Mouse (Mus musculus) embryonic facial prominence, embryonic 14.5 days (tissue): Measurements from ENCODE around the gene Aldh3b2. TPM values are rescaled to one million over a fixed set of nuclear protein-coding genes. Genes with fewer than 3 reads are reported as not detected.
"Not testable (repeated sequence)": the region's sequence is repeated elsewhere in the genome, so short reads cannot be mapped to it uniquely, and the experiment has no call there.

Experiments used
- ATAC-seq: fragments of 200-750 bp; cut with Nextera tagmentation; 2 replicates; pipeline ENCODE4 v1.8.0; 2017; ENCODE audit warnings: low read depth, moderate number of reproducible peaks, moderate TSS enrichment
- DNase-seq: peaks from one replicate; pipeline ENCODE4 v3.0.0-alpha.2; 2015; ENCODE audit warnings: low spot score
- H3K27ac ChIP-seq: fragments of 300-500 bp; sonication (generic); replicated peaks from 2 replicates; pipeline ENCODE4 v1.5.1; 2014; ENCODE audit warnings: low read depth, mild to moderate bottlenecking, low read length, moderate library complexity
- H3K27me3 ChIP-seq: fragments of 300-500 bp; sonication (generic); replicated peaks from 2 replicates; pipeline ENCODE4 v1.6.1; 2014; ENCODE audit warnings: low read length; ENCODE audit not compliant: control insufficient read depth, insufficient read depth
- H3K36me3 ChIP-seq: fragments of 300-500 bp; sonication (generic); 2 replicates; pipeline ENCODE4 v1.6.1; 2014; ENCODE audit warnings: low read length, mixed read lengths; ENCODE audit not compliant: control insufficient read depth, insufficient read depth
- H3K4me1 ChIP-seq: fragments of 300-500 bp; sonication (generic); 2 replicates; pipeline ENCODE4 v1.6.1; 2014; ENCODE audit warnings: antibody characterized with exemption, low read length; ENCODE audit not compliant: control insufficient read depth, insufficient read depth
- H3K4me2 ChIP-seq: fragments of 300-500 bp; sonication (generic); 2 replicates; pipeline ENCODE4 v1.6.1; 2014; ENCODE audit warnings: low read depth, mild to moderate bottlenecking, low read length, moderate library complexity, mixed read lengths
- H3K4me3 ChIP-seq: fragments of 300-500 bp; sonication (generic); 2 replicates; pipeline ENCODE4 v1.5.1; 2014; ENCODE audit warnings: low read depth, mild to moderate bottlenecking, low read length
- H3K9ac ChIP-seq: fragments of 300-500 bp; sonication (generic); 2 replicates; pipeline ENCODE4 v1.6.1; 2014; ENCODE audit warnings: low read depth, mild to moderate bottlenecking, low read length, moderate library complexity, mixed read lengths
- H3K9me3 ChIP-seq: fragments of 300-500 bp; sonication (generic); 2 replicates; pipeline ENCODE4 v1.6.1; 2016; ENCODE audit warnings: low read length; ENCODE audit not compliant: control insufficient read depth
- WGBS: fragments of 180-500 bp; shearing (Covaris S2); extraction: QIAGEN DNeasy Blood & Tissue Kit; methylation state at CpG from one replicate; pipeline ENCODE4 v1.1.7; 2014; 5-methylcytosine and 5-hydroxymethylcytosine counted together
- polyA plus RNA-seq: library from polyadenylated mRNA; unstranded; fragments of >200 nt; fragmentation: Nextera tagmentation; extraction: Ambion mirVana; gene quantifications from 2 replicates; pipeline ENCODE4 v1.2.1, GENCODE M21; 2014

The Aldh3b2 gene
- polyA plus RNA-seq, 1 experiment from 2014 or later, result 9.2 TPM

DNA sequence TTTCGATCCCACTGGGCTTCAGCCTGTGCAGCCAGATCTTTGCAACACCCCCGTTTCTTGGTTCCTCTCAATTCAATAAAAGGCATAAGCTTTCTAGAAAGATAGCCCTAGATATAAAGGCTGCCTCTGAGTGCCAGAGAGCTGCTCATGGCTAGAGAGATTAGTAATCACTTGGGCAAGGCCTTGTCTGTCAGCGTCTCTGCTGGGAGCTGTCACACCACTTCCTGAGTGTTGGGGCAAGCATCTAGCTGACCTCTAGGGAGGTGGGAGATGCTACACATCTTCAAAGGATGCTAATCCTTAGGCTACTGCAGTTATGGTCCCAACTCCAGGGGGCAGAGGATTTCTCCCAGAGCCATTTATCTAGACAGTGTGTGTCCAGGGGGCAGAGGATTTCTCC is 4.9 kb upstream of the Aldh3b2 start:
- H3K9ac ChIP-seq, result no peak overlapping the region
- no peaks in the 10 kb centered on the region for H3K4me1 ChIP-seq
- DNase-seq (no peak), ATAC-seq (no peak)
- no peaks in the 10 kb centered on the region for H3K9me3 ChIP-seq
- no peak overlapping the region for H3K4me2 ChIP-seq
- no peaks in the 10 kb centered on the region for H3K36me3 ChIP-seq
- 48% methylated on average over 3 of the region's 3 CpGs for WGBS
- H3K27ac ChIP-seq, result no peak overlapping the region
- H3K27me3 ChIP-seq, result no peaks in the 10 kb centered on the region
- no peak overlapping the region for H3K4me3 ChIP-seq

DNA sequence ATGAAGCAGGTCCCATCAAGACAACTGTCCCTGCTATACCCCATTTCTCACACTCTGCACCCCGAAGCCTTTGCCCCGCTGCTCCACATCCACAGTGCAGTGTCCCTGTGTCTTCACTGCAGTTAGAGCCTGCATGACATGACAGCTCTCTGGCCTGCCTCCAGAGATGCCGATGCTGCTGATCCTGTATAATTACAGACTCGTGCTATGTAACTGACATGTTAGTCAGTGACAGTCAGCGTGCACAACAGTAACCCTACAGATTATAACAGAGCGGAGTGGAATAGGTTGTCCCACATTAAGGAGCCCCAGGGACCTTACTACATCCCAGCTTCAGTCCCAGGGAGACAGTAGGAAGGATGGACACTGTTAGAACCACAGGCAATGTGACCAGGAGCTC is 2.5 kb downstream of the Aldh3b2 start:
- not testable (repeated sequence) for H3K27ac ChIP-seq, H3K4me3 ChIP-seq, ATAC-seq, H3K4me2 ChIP-seq, H3K9me3 ChIP-seq, H3K4me1 ChIP-seq, DNase-seq, H3K9ac ChIP-seq, H3K27me3 ChIP-seq, H3K36me3 ChIP-seq
- 73% methylated on average over 6 of the region's 6 CpGs for WGBS

DNA sequence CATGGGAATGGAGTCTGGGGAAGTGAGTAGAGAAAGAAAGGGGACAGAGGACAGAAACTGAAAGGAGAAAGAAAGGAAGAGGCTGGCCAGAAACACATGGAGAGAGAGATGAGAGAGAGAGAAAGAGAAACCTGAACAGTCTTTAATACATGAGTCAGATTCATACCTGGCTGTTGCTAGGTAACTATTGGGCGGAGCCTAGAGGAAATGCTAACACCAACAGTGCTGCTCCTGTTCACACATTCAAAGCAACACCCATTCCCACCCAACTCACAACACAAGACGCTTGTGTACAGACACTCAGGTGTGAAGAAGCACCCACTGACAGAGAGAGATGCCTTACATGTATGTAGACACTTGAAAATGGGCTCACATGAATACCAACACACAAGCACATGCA is 3.7 kb downstream of the Aldh3b2 start:
- Histone ChIP-seq H3K9me3 (no peaks in the 10 kb centered on the region), H3K4me3 (no peak overlapping the region), H3K36me3 (no peaks in the 10 kb centered on the region), H3K9ac (no peak overlapping the region), H3K27ac (no peak overlapping the region), H3K27me3 (no peaks in the 10 kb centered on the region), H3K4me2 (no peak overlapping the region), H3K4me1 (no peaks in the 10 kb centered on the region; the same call in 1 of the 2 replicates)
- WGBS, result 85% methylated on average over 2 of the region's 2 CpGs
- ATAC-seq (no peak), DNase-seq (no peak)

DNA sequence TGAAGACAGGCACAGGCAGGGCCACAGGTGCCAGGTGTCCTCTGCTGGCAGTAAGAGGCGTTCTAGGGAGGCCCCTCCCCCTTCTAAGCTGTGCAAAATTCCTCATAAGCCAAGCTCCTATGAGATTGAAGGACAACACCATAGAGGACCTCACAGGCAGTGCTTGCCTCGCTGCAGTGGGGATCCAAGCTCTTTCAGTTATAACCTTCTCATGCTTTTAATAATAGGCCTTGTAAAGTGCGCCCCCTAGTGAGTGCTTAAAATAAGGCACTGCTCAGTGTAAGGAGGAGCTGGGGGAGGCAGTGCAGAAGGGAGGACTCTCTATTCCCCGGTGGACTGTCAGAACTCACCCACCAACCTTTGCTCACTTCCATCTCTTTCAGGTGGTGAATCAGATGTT is 8.2 kb downstream of the Aldh3b2 start:
- ATAC-seq (peak; percentile 79), DNase-seq (peak; percentile 91)
- WGBS, result 11% methylated on average over 4 of the region's 4 CpGs
- Histone ChIP-seq H3K4me1 (peaks cover 6% of the 10 kb centered on the region; the same call in 1 of the 2 replicates), H3K9me3 (no peaks in the 10 kb centered on the region), H3K4me2 (no peak overlapping the region), H3K27me3 (no peaks in the 10 kb centered on the region), H3K36me3 (no peaks in the 10 kb centered on the region), H3K9ac (no peak overlapping the region), H3K4me3 (no peak overlapping the region), H3K27ac (no peak overlapping the region)

DNA sequence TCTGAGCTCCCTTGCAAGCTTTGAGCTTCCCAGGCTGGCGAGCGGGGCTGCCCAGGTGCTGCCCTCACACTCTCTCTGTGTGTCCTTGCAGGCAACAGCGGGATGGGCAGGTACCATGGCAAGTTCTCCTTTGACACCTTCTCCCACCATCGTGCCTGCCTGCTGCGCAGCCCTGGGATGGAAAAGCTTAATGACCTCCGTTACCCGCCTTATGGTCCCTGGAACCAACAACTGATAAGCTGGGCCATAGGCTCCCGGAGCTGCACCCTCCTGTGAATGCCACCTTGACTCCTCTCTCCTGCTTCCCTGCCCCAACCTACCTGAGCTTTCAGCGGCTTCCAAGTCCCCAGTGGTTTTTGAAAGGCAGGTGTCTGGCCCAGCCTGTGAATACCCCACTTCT is 8.8 kb downstream of the Aldh3b2 start:
- Histone ChIP-seq H3K4me3 (no peak overlapping the region), H3K36me3 (no peaks in the 10 kb centered on the region), H3K9ac (no peak overlapping the region), H3K4me2 (no peak overlapping the region), H3K4me1 (peaks cover 6% of the 10 kb centered on the region; the same call in 1 of the 2 replicates), H3K27ac (no peak overlapping the region), H3K9me3 (no peaks in the 10 kb centered on the region), H3K27me3 (no peaks in the 10 kb centered on the region)
- DNase-seq (no peak), ATAC-seq (no peak)
- WGBS, result 80% methylated on average over 9 of the region's 9 CpGs

DNA sequence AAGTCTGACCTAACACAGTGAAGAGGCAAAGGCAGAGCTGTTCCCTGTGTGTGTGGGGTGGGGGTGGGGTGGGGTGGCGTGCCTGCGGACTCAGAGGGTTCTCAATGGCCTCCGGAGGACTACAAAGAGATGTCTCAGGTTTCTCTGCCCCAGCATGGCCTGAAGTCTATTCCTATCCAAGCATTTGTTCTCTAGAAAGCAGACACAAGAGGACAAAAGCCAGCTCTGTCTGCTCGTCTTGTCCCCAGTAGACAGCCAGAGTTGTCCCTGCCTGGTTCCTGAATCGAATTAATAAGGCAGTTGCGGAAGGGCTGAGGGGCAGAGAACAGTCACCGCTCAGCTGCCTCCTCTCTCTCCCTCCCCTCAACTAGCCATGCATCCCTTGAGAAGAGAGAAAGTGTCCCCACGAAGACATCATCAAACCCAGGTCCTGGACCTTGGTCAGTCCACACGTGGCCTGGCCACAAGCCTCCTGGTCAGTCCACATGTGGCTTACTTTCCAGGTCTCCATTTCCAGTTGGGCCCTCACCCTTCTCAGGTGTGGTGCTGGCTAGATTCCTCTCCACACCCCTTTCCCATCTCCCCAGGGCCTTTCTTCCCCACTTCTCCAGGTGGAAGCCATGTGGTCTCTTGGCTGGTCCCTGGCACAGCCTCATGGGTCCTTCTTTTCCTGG is 11.5 kb downstream of the Aldh3b2 start:
- no peaks in the 10 kb centered on the region for H3K36me3 ChIP-seq
- no peak overlapping the region for H3K4me2 ChIP-seq
- no peak overlapping the region for H3K4me3 ChIP-seq
- no peak for ATAC-seq
- no peaks in the 10 kb centered on the region for H3K27me3 ChIP-seq
- no peaks in the 10 kb centered on the region for H3K9me3 ChIP-seq
- DNase-seq, result no peak
- peaks cover 15% of the 10 kb centered on the region; the same call in 1 of the 2 replicates for H3K4me1 ChIP-seq
- no peak overlapping the region for H3K9ac ChIP-seq
- WGBS, result 29% methylated on average over 9 of the region's 9 CpGs
- 0 out of 2 replicates have a peak overlapping the region, but pooled peaks have one; percentile 10 for H3K27ac ChIP-seq

DNA sequence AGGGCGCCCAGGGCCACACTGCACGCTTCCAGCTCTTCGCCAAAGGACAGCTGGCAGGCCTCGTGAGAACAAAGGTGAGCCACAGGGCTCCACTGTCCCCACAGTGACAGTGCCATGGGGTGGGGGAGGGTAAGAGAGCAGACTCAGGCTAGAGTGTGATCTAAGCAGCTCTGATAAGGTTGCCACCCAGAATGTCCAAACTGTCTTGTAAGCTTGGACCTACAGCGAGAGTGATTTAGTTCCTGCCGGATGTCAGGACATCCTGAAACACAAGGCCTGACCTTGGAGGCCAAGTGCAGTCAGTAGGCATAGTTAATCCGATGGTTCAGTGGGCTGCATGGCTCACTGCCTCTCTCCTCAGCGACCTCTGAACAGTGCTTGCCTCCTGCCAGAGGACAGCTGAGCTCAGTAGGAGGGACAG is 13.1 kb downstream of the Aldh3b2 start:
- peak; percentile 34 for DNase-seq
- no peak for ATAC-seq

DNA sequence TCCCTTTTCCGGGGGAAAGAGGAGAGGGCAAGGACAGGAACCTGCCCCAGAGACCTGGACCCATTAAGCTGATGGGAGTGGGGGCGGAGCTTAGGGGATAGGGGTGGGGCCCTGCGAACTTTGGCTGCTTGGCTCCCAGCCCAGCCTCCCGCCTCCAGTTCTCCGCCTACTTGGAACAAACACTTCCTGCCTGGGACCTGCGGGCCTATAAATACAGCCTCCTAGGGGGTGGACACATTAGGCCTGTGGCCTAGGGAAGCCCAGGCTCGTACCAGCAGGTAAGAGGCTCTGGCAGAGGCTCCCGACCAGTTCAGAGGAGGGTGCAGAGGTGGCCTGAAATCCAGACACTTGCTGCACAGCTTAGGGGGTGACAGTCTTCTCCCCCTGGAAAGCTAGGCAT is 14.2 kb downstream of the Aldh3b2 start, which contains the start of gene Acy3:
TSS of gene Acy3 (plus strand) at position 237 of the 400 bp plus-strand sequence.
- Histone ChIP-seq H3K27me3 (no peaks in the 10 kb centered on the region), H3K4me2 (peak within 1 kb of the TSS; percentile 27; the same call in 1 of the 2 replicates), H3K4me1 (peaks cover 15% of the 10 kb centered on the region; the same call in 1 of the 2 replicates), H3K27ac (peak within 1 kb of the TSS; percentile 28), H3K36me3 (no peaks in the 10 kb centered on the region), H3K9me3 (no peaks in the 10 kb centered on the region), H3K4me3 (no peak within 1 kb of the TSS), H3K9ac (no peak within 1 kb of the TSS)
- ATAC-seq (peak; percentile 52), DNase-seq (peak; percentile 81)
- WGBS, result 18% methylated on average over 8 of the region's 8 CpGs

More for the DNA sequence above, 13.1 kb downstream of the Aldh3b2 start:
- Histone ChIP-seq H3K9ac (no peak overlapping the region), H3K27me3 (no peaks in the 10 kb centered on the region), H3K9me3 (no peaks in the 10 kb centered on the region), H3K4me2 (no peak overlapping the region), H3K36me3 (no peaks in the 10 kb centered on the region), H3K4me1 (peaks cover 15% of the 10 kb centered on the region; the same call in 1 of the 2 replicates), H3K4me3 (no peak overlapping the region), H3K27ac (no peak overlapping the region; the same call in 1 of the 2 replicates)
- WGBS, result 41% methylated on average over 8 of the region's 8 CpGs

DNA sequence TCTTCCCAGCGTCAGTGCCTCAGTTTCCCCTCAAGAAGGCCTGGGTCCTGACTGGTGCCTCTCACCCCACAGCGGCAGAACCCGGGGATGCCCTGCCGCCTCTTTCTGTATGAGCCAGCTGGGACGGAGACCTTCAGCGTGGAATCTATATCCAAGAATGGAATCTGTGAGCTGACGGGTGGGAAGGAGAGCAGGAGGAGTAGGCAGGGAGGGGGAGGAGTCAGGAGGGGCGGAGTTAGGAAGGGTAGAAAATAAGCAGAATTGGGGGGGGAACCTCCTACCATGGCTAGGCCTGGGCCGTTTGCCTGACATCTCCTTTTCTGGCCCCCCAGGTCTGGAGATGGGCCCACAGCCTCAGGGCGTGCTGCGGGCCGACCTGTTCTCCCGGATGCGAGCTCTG is 15.9 kb downstream of the Aldh3b2 start:
- WGBS, result 87% methylated on average over 14 of the region's 14 CpGs
- H3K4me1 ChIP-seq, result peaks cover 15% of the 10 kb centered on the region; the same call in 1 of the 2 replicates
- ATAC-seq (no peak), DNase-seq (no peak)
- no peaks in the 10 kb centered on the region for H3K9me3 ChIP-seq
- no peak overlapping the region for H3K4me2 ChIP-seq
- H3K4me3 ChIP-seq, result no peak overlapping the region
- H3K9ac ChIP-seq, result no peak overlapping the region
- H3K27me3 ChIP-seq, result no peaks in the 10 kb centered on the region
- no peaks in the 10 kb centered on the region for H3K36me3 ChIP-seq
- no peak overlapping the region for H3K27ac ChIP-seq
